Mouse (Mus musculus) gastrocnemius, postnatal 36 days (tissue): ENCODE results near the gene Casz1. TPM values are rescaled to one million over a fixed set of nuclear protein-coding genes. Genes with fewer than 3 reads are reported as not detected.

Experiments
- DNase-seq, 2 experiments: peaks; one replicate each; pipeline ENCODE4 v3.0.0; 2022
- intact Hi-C: fragments of 180-260 bp; cut with DNase I; formaldehyde crosslinking; loops from one replicate; pipeline ENCODE4 v1.15.1; 2025
- total RNA-seq, 2 experiments: library from RNA; stranded (reverse); gene quantifications; 2 replicates each; pipeline ENCODE4 v1.2.3; 2021

Gene Casz1
- total RNA-seq, 2 experiments from 2014 or later: 24.8 to 45.6 TPM

DNA sequence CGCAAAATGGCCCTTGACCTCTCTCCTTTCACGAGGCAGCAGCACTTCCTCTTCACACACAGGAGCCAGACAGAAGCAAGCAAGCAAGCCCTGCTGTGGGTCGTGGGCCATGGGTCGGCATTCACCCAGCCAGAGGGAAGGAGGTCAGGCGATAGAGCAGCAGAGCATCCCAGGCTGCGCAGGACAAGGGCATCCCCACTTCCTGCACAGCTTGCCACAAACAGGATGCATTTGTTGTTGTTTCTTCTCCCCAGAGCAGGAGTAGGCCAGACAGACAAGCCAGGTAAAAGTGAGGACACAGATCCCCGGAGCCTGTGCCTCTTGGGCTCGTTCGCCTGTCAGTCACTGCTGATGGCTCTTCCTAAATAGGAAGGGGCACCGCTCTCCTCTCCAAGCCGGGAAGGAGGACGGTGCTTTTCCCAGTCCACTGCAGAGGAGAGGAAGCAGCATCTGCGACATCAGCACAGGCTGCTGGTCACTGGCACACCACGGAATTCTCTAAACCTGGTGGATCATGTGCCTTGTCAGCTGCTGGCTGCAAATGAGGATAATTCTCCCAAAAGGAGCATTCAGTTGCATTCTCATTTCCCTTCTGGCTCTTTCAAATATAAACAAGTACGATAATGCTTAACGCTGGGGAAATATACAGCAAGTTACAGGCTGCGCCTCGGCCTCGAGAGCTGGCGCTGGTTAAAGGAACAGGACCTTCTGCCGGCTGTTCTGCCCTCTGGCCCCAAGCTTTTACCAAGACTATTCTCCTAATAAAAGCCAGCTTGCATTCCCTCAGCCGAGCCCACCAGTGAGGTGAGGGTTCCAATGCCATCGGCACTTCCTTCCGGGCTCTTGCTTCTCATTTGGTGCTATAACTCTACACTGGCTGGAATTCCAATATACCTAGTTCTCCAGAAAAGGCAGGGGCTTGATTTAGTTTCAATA, 181.6 kb downstream of the Casz1 start:
- no peak for DNase-seq
- intact Hi-C loops: no loop called here

DNA sequence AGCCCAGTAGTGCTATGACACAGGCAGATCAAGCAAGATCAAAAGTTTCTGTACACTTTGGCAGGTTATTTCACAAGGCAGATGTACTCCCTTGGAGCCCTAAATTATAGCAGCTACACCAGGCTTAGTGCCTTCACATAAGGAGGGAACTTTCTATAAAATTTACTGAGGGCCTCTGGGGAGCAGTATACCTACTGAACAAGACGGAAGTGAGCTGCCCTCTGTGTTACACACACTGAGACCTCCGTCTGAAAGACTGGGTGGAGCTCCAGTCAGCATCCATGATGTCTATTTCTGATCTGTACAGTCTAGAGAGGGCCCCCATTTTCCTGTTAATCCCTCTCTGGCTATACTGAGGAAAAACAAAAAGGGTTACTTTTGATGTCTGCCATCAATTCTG, 185.8 kb downstream of the Casz1 start:
- no peak for DNase-seq
- intact Hi-C loops: no loop called here

DNA sequence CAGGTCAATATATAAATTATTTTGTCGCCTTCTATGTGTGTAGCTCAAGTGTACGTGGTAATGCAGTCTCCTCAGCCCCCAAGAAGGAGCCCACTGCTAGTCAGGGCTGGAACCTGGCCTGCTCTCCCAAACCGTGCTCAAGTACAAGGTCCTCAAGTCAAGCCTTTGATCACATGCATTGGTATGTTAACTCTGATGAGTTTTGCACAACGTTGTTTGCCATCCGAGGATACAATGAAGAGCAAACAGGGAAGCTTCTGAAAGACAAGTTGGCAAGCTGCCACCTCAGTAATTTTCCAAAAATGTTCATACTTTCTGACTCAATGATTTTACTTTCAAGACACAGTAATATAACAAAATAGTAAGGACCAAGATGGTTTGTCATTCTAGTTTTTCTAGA, 189.7 kb downstream of the Casz1 start:
- DNase-seq: no peak
- intact Hi-C loops: no loop called here

DNA sequence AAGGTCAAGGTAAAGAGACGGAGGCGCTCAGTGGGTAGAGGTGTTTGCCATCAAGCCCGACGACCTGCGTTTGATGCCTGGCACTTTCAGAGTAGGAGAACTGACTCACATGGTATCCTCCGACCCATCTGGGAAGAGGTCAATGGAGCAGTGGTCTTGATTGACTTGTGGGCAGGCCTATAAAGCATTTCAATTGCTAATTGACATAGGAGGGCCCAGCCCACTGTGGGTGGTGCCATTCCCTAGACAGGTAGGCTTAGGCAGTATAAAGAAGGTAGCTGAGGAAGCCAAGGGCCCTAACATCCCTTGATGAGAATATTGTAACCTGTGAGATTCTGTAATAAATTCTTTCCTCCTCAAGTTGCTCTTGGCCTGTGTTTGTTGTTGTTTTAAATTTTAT, 196.5 kb downstream of the Casz1 start:
- intact Hi-C loops: no loop called here
- DNase-seq: no peak

DNA sequence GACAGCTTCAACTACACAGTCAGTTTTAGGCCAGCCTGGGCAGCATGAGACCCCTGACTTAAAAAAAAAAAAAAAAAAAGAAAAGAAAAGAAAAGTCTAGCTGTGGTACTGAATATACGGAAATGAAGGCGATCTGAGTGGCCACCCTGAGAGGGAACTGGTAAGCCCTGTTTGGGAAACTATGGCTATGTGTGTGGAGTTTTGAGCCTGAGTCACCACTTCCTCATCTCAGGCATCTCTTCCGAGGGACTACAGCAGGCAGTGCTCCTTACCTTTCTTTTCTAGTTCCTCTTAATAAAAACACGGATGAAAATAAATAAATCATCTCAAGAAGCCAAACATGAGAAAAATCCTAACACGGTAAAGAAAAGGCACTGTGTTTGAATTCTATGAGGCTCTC, 197.3 kb downstream of the Casz1 start:
- DNase-seq: no peak
- intact Hi-C loops: no loop called here

DNA sequence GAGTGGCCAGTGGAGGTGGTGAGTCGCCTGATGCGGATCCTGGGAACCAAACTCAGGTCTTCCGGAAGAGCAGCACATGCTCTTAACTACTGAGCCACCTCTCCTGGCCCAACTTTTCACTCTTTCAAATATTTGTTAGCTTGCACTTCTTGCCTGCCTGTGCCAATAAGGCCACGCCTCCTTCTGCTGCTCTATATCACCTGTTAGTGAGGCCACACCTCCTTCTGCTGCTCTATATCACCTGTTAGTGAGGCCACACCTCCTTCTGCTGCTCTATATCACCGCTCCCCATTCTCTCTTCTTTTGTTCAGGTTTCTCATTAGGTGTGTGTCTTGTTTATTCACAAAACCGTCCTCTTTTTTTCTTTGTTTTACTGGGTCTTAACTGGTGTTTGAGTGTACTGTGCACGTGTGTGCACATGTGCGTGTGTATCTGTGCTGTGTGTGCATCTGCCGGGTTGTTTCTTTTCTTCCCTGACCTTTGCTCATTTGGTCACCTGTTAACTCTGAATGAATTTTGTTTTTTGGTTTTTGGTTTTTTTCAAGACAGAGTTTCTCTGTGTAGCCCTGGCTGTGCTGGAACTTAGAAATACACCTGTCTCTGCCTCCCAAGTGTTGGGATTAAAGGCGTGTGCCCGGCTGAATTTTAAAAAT, 198.3 kb downstream of the Casz1 start:
- DNase-seq: no peak
- intact Hi-C loops: no loop called here

Other genes with a start within 250 kb of the Casz1 start
- 10 to 100 TPM; 16.8 to 21.5 TPM for gene Exosc10, start 246.0 kb upstream of the Casz1 start, total RNA-seq
- gene Srm, start 212.9 kb upstream of the Casz1 start, total RNA-seq: 10 to 100 TPM; 10.2 to 14.4 TPM
- under 1 TPM; 0.17 to 0.77 TPM for gene Masp2, start 201.9 kb upstream of the Casz1 start, total RNA-seq
- gene Tardbp, start 177.4 kb upstream of the Casz1 start, total RNA-seq: 100 to 1,000 TPM in 1 of 2 experiments, 10 to 100 TPM in 1; 97.3 to 116 TPM
- gene Gm572, start 161.1 kb upstream of the Casz1 start, total RNA-seq: 1 to 10 TPM; 5.6 to 6.8 TPM